12 mouse cellular contexts compared by ENCODE assay signal in the genomic region with DNA sequence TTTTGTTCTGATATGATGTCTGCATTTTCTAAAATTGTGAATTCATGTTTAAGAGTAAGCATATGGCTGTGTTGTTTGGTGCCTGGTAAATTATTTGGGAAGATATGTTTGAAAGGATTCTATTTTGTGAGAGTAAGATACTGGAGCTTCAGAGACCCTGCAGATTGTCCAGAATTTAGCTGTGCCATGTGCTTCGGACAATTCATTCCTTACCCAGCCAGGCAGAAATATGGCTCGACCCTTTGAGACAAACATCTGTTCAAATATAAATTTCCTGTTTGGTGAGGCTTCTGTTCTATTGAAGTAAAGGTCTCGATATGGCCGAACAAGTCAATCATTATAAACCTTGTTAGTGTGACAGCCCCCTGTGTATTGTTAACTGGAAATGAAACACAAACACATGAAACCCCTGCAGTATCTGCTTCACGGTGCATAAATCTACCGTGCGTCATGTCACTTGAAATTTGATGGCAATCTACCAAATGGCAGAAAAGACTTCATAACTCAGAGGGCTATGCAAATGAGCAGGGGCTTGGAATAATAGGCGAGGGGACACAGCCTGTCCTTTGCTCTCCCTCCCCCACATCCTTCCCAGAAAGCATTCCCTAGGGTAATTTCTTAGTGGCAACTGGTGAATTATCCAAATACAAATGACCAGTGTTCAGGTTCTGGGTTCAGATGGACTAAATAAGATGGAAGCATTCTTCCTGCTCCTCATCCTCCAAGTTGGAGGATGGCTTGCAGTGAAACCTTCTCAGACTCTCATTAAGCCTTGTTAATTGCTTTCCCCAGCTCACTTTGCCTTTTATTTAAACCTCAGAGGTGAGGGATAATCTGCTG.
DNase-seq lines count a peak whose midpoint lies in the region; ATAC-seq and TF ChIP-seq lines count a peak whose summit lies in the region.
"Had no signal": no experiment of that assay in that cellular context is flagged by ENCODE, and none has a peak within 500 bp of the region (broad histone marks: within the 10 kb centered on the region; RNA-seq: fewer than 3 reads in every experiment).

No protein-coding gene starts in this region.

- no peaks in the 10 kb centered on the region for H3K9me3 ChIP-seq in forebrain, embryonic 12.5 days
- H3K9me3 ChIP-seq in hindbrain, postnatal 0 days (ENCODE audit: low read length): no peaks in the 10 kb centered on the region
- no peaks in the 10 kb centered on the region for H3K9me3 ChIP-seq in neural tube, embryonic 13.5 days
- H3K9me3 ChIP-seq: heart, embryonic 13.5 days; limb, embryonic 12.5 days had no signal

- H3K4me1 ChIP-seq in forebrain, embryonic 12.5 days: peaks cover 14% of the 10 kb centered on the region
- H3K4me1 ChIP-seq in hindbrain, postnatal 0 days (ENCODE audit: insufficient read depth, low read length): no peaks in the 10 kb centered on the region
- H3K4me1 ChIP-seq in neural tube, embryonic 13.5 days (replicated peaks): peaks cover 10% of the 10 kb centered on the region
- H3K4me1 ChIP-seq: heart, embryonic 13.5 days had no signal

- no peak for TF ChIP-seq CTCF in hindbrain, postnatal 0 days (IDR thresholded peaks at IDR 0.05; ENCODE audit: low read depth)

- H3K4me3 ChIP-seq in forebrain, embryonic 12.5 days (replicated peaks): no peak overlapping the region
- H3K4me3 ChIP-seq in hindbrain, postnatal 0 days (ENCODE audit: low read length): no peak overlapping the region
- no peak overlapping the region for H3K4me3 ChIP-seq in neural tube, embryonic 13.5 days
- H3K4me3 ChIP-seq: heart, embryonic 13.5 days; limb, embryonic 12.5 days had no signal

- peak; percentile 23 to 25 for DNase-seq in cerebellum, postnatal 10 days
- DNase-seq in cerebellum, adult 9-10 months: no peak
- peak; percentile 65 for DNase-seq in hindbrain, postnatal 0 days (ENCODE audit: low spot score)
- DNase-seq in spleen, postnatal 36 days (ENCODE audit: low spot score in 2 of 2): no peak
- no peak for DNase-seq in ovary, postnatal 10 days (ENCODE audit: low spot score)
- DNase-seq in kidney, adult 9 months: no peak
- DNase-seq: layer of hippocampus, adult 9-11 months had no signal

- no peak overlapping the region; the same call in 1 of the 2 replicates for H3K4me2 ChIP-seq in forebrain, embryonic 12.5 days
- no peak overlapping the region; the same call in 1 of the 2 replicates for H3K4me2 ChIP-seq in hindbrain, postnatal 0 days (ENCODE audit: low read depth, low read length)
- H3K4me2 ChIP-seq in neural tube, embryonic 13.5 days: peak overlapping the region; percentile 21
- H3K4me2 ChIP-seq: heart, embryonic 13.5 days; limb, embryonic 12.5 days had no signal

- H3K36me3 ChIP-seq in forebrain, embryonic 12.5 days (replicated peaks): no peaks in the 10 kb centered on the region
- H3K36me3 ChIP-seq in hindbrain, postnatal 0 days (ENCODE audit: insufficient read depth, low read length): no peaks in the 10 kb centered on the region
- H3K36me3 ChIP-seq in neural tube, embryonic 13.5 days: no peaks in the 10 kb centered on the region
- H3K36me3 ChIP-seq: heart, embryonic 13.5 days; limb, embryonic 12.5 days had no signal

- H3K27ac ChIP-seq in forebrain, embryonic 12.5 days: peak overlapping the region; percentile 85
- H3K27ac ChIP-seq in hindbrain, postnatal 0 days: no peak overlapping the region
- 0 out of 2 replicates have a peak overlapping the region, but pooled peaks have one; percentile 6 for H3K27ac ChIP-seq in neural tube, embryonic 13.5 days (replicated peaks)
- H3K27ac ChIP-seq: heart, embryonic 13.5 days; limb, embryonic 12.5 days had no signal

- no peak overlapping the region for H3K9ac ChIP-seq in forebrain, embryonic 12.5 days
- no peak overlapping the region for H3K9ac ChIP-seq in hindbrain, postnatal 0 days (replicated peaks; ENCODE audit: low read length)
- no peak overlapping the region for H3K9ac ChIP-seq in neural tube, embryonic 13.5 days
- H3K9ac ChIP-seq: heart, embryonic 13.5 days; limb, embryonic 12.5 days had no signal

- H3K27me3 ChIP-seq in forebrain, embryonic 12.5 days: no peaks in the 10 kb centered on the region
- H3K27me3 ChIP-seq in hindbrain, postnatal 0 days (ENCODE audit: insufficient read depth, low read length): no peaks in the 10 kb centered on the region
- no peaks in the 10 kb centered on the region for H3K27me3 ChIP-seq in neural tube, embryonic 13.5 days
- H3K27me3 ChIP-seq: heart, embryonic 13.5 days; limb, embryonic 12.5 days had no signal

- ATAC-seq in forebrain, embryonic 12.5 days (ENCODE audit: low FRiP score): peak; percentile 88
- peak; percentile 79 for ATAC-seq in hindbrain, postnatal 0 days
- peak; percentile 85 for ATAC-seq in neural tube, embryonic 13.5 days (ENCODE audit: low read depth)
- ATAC-seq: intestine, embryonic 16.5 days had no signal

- WGBS in forebrain, embryonic 12.5 days: 22% methylated on average over 8 of the region's 8 CpGs
- WGBS in hindbrain, postnatal 0 days: 8% methylated on average over 8 of the region's 8 CpGs
- WGBS in neural tube, embryonic 13.5 days: 7% methylated on average over 8 of the region's 8 CpGs

Comparison
In these comparisons a context has a peak if more than half of its experiments do, and no peak if none do; other contexts are left out.
1. DNase-seq: peak in cerebellum, postnatal 10 days (2 of 2) and hindbrain, postnatal 0 days (single experiment); none in cerebellum, adult 9-10 months (single experiment), spleen, postnatal 36 days (0 of 2), ovary, postnatal 10 days (single experiment) and kidney, adult 9 months (single experiment).
2. Peak in every context shown above with its lines, with median percentiles within 50 percentile points of each other: ATAC-seq.